Mouse (Mus musculus): ENCODE measurements at regions not wholly inside any gene's neighbourhood (a gene's known extent, or its start where the extent isn't known, plus 50 kb on each side); places are given as distances from the start of the nearest gene placed in this dataset.

DNA sequence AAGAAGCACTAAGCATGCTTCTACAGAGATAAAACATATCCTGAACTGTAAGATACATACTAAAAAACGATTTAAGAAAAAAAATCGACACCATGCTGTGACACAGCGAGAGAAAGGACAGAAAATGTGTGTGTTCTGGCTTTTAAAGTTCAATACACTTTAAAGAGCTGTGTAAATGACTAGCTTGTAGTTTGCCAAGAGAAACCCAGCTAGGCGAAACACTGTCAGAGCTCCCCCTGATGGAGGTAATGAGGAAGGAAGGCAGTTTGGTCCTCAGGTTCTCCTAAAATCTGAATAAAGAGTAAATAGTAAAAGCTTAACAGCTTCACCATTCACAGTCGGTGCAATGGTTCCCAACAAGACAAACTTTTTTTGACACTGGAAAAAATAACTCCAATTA, 67.1 kb upstream of the Gabrg2 start:
- peak; percentile 57 to 71 for DNase-seq

- no peak for DNase-seq
Observed at GRCm38 (mm10) chr11:42051567-42051966, 50.9 kb upstream of the Gabrg2 start.
